ENCODE assay signal across 23 mouse cellular contexts in the genomic region with DNA sequence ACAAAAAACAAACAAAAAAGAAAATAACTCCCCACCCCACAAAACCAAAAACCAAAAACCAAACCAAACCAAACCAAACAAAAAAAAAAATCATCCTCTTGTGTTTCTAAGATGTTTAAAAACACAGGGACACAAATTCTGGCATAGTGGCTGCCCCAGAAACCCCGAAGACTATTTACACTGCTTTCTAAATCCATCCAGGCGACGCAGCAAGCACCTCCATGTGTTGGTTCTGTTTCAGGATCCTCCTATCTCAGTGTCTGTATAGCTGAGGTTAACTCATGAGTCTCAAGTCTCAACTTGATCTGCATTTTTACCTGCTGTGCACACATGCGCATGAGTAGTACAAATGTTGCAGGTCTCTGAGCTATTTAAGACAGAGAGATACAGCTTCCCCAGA.
"Had no signal": no experiment of that assay in that cellular context is flagged by ENCODE, and none has a peak within 500 bp of the region (broad histone marks: within the 10 kb centered on the region; RNA-seq: fewer than 3 reads in every experiment).

No protein-coding gene starts in this region.

- DNase-seq: cerebellum, adult 2 months; cerebellum, adult 8-10 months; cerebellum, adult 9-10 months; cerebellum, adult 9-11 months; cerebellum, postnatal 25 days; cerebellum, postnatal 36 days; forebrain, postnatal 0 days; gastrocnemius, adult 2 months; gastrocnemius, postnatal 10 days; gastrocnemius, postnatal 36 days; heart, adult 18-20 months; heart, adult 2 months had no signal

- H3K9me3 ChIP-seq: embryonic facial prominence, embryonic 10.5 days; embryonic facial prominence, embryonic 12.5 days; embryonic facial prominence, embryonic 13.5 days; embryonic facial prominence, embryonic 15.5 days; forebrain, embryonic 10.5 days; forebrain, embryonic 12.5 days; forebrain, embryonic 13.5 days; forebrain, embryonic 15.5 days had no signal

- H3K9ac ChIP-seq: embryonic facial prominence, embryonic 12.5 days; embryonic facial prominence, embryonic 13.5 days; embryonic facial prominence, embryonic 15.5 days; forebrain, embryonic 12.5 days; forebrain, embryonic 13.5 days; forebrain, embryonic 15.5 days; forebrain, postnatal 0 days had no signal

- H3K4me1 ChIP-seq: embryonic facial prominence, embryonic 12.5 days; embryonic facial prominence, embryonic 15.5 days; forebrain, embryonic 13.5 days had no signal

- H3K4me3 ChIP-seq: embryonic facial prominence, embryonic 10.5 days; embryonic facial prominence, embryonic 12.5 days; embryonic facial prominence, embryonic 13.5 days; embryonic facial prominence, embryonic 15.5 days; erythroblast, embryonic 14.5 days; forebrain, embryonic 10.5 days; forebrain, embryonic 12.5 days; forebrain, embryonic 13.5 days; forebrain, embryonic 15.5 days; gastrocnemius, adult 2 months; heart, adult 2 months had no signal

- H3K4me2 ChIP-seq: embryonic facial prominence, embryonic 12.5 days; embryonic facial prominence, embryonic 13.5 days; embryonic facial prominence, embryonic 15.5 days; forebrain, embryonic 12.5 days; forebrain, embryonic 13.5 days; forebrain, embryonic 15.5 days had no signal

- H3K36me3 ChIP-seq: embryonic facial prominence, embryonic 12.5 days; embryonic facial prominence, embryonic 13.5 days; embryonic facial prominence, embryonic 15.5 days; forebrain, embryonic 12.5 days; forebrain, embryonic 15.5 days had no signal

- ATAC-seq: forebrain, embryonic 13.5 days; forebrain, embryonic 14.5 days; forebrain, embryonic 15.5 days; forebrain, embryonic 16.5 days; forebrain, postnatal 0 days had no signal

- H3K27ac ChIP-seq: embryonic facial prominence, embryonic 13.5 days; embryonic facial prominence, embryonic 15.5 days; forebrain, embryonic 10.5 days; forebrain, embryonic 12.5 days; forebrain, embryonic 13.5 days; forebrain, embryonic 15.5 days; gastrocnemius, adult 2 months; heart, adult 2 months had no signal
